Mouse (Mus musculus) ovary, postnatal 36 days (tissue): ENCODE data around the gene Atp6v1a.

ENCODE experiments used
- DNase-seq: peaks from one replicate; pipeline ENCODE4 v3.0.0; 2022; ENCODE audit warnings: low spot score, mixed read lengths

Gene Atp6v1a

GRCm38 (mm10) chr16:44061341-44061740 is 78.2 kb downstream of the Atp6v1a start:
- no peak for DNase-seq

- no peak for DNase-seq
Observed at GRCm38 (mm10) chr16:44060604-44061286, 78.8 kb downstream of the Atp6v1a start.

GRCm38 (mm10) chr16:44058745-44059144 is 80.8 kb downstream of the Atp6v1a start:
- peak; percentile 37 for DNase-seq

GRCm38 (mm10) chr16:44055766-44056165 is 83.7 kb downstream of the Atp6v1a start:
- no peak for DNase-seq

- no peak for DNase-seq
Observed at GRCm38 (mm10) chr16:44053265-44053664, 86.2 kb downstream of the Atp6v1a start.

- DNase-seq, result no peak
Observed at GRCm38 (mm10) chr16:44052390-44052789, 87.1 kb downstream of the Atp6v1a start.

GRCm38 (mm10) chr16:44050139-44050538 is 89.4 kb downstream of the Atp6v1a start:
- no peak for DNase-seq

GRCm38 (mm10) chr16:44039112-44039511 is 100.4 kb downstream of the Atp6v1a start:
- DNase-seq, result no peak
